Mouse (Mus musculus): Measurements from ENCODE around the gene Slc5a3. TPM values are rescaled to one million over a fixed set of nuclear protein-coding genes. Genes with fewer than 3 reads are reported as not detected.

Gene Slc5a3
- total and polyA plus RNA-seq, 3 experiments = 1.7 to 4.1 (median 2.2) TPM

DNA sequence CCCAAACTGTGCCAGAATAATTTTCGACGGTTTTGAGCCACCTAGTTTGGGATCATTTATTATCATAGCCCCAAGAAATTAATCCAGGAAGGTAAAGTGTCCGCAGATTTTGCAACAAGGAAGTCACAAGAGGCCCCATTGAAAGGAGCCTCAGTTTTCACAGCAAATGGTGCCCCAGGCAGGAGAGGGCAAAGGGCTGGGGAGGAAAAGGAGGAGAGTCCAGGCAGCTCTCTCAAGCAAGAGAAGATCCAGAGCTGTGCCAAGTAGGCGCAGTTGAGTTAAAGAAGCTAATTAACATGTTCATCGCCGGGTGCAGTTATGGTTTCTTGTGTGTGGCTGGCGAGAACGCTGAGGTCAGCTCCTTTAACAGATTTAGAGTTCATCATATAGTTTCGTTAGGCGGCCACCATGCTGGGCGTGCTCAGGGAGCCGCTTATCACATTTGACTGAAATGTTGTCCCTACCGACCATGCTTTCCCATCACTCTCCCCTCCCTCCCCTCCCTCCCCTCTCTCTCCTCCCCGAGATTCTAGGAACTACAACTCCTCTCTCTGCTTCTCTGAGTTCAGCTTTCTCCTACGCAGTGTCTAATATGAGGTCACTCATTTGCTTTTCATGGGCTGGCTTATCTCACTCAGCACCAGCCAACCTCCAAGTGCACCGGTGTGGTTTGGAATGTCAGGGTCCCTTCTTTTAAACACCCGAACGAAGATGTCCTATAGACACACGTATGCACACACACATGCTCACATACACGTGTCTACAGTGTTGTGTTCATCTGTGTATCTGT, 35.4 kb upstream of the Slc5a3 start:
- dilution Hi-C loops (cut with MboI; ENCODE audit: extremely low pct_ligation_motif_present, extremely low pct_unique_long_range_greater_than_20kb, low sequenced_read_pairs) = no loop called here
- Histone ChIP-seq H3K4me2 (ENCODE audit: insufficient read depth, low read depth, poor library complexity, severe bottlenecking) (no peak overlapping the region), H3K27ac (ENCODE audit: insufficient read depth, low read depth) (no peak overlapping the region), H3K4me3 (replicated peaks in 1 of 3; ENCODE audit: low read depth in 2 of 3, low read length in 2 of 3, poor library complexity in 1 of 3) (no peak overlapping the region), H3K9me3 (replicated peaks; ENCODE audit: low read length) (peaks cover 2% of the 10 kb centered on the region), H3K36me3 (replicated peaks in 1 of 2; ENCODE audit: control insufficient read depth in 1 of 2, insufficient read depth in 1 of 2, low read length in 1 of 2) (no peaks in the 10 kb centered on the region), H3K27me3 (replicated peaks) (peaks cover 6% of the 10 kb centered on the region), H3K4me1 (ENCODE audit: control insufficient read depth in 1 of 2, insufficient read depth in 2 of 2) (peaks cover 14 to 31% of the 10 kb centered on the region in 2 experiments), H3K9ac (ENCODE audit: insufficient read depth, low read depth) (no peak overlapping the region), H3K79me2 (replicated peaks; ENCODE audit: control insufficient read depth, extremely low read depth, insufficient read depth, poor library complexity, severe bottlenecking) (no peaks in the 10 kb centered on the region)
- in situ Hi-C loops (cut with MboI; ENCODE audit: low pct_ligation_motif_present, low pct_unique_long_range_greater_than_20kb, low sequenced_read_pairs) = no loop called here
- no peak for TF ChIP-seq ZNF384 (IDR thresholded peaks at IDR 0.05; ENCODE audit: low read depth, low read length)
- peak; percentile 42; the same call in 1 of the 2 replicates for TF ChIP-seq MAFK (IDR thresholded peaks at IDR 0.05; ENCODE audit: insufficient replicate concordance, low read length)
- DNase-seq (ENCODE audit: extremely low read depth) = no peak

DNA sequence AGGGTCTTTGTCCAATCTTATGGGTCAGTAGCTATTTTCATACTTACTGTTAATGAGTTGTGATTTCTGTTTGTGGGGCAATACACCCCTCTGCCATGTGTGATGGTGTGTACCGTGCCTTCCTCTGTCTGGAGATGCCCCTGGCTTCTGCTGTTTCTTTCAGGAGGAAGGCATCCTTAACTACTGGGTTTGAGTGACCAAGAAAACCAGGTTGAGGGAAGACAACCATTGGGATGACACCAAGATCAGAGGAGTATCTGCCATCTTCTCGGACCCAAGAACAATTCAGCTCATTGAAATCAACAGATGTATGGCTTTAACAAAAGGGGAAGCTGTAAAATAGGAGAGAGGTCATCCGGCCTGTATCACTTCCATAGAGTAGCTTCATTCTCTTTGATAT, 24.8 kb upstream of the Slc5a3 start:
- Histone ChIP-seq H3K9me3 (replicated peaks; ENCODE audit: low read length) (peaks cover 3% of the 10 kb centered on the region), H3K36me3 (replicated peaks in 1 of 2; ENCODE audit: control insufficient read depth in 1 of 2, insufficient read depth in 1 of 2, low read length in 1 of 2) (no peaks in the 10 kb centered on the region), H3K9ac (ENCODE audit: insufficient read depth, low read depth) (no peak overlapping the region), H3K4me1 (ENCODE audit: control insufficient read depth in 1 of 2, insufficient read depth in 2 of 2) (peaks cover 5 to 28% of the 10 kb centered on the region in 2 experiments), H3K27ac (ENCODE audit: insufficient read depth, low read depth) (no peak overlapping the region), H3K79me2 (replicated peaks; ENCODE audit: control insufficient read depth, extremely low read depth, insufficient read depth, poor library complexity, severe bottlenecking) (no peaks in the 10 kb centered on the region), H3K4me3 (replicated peaks in 1 of 3; ENCODE audit: low read depth in 2 of 3, low read length in 2 of 3, poor library complexity in 1 of 3) (no peak overlapping the region), H3K4me2 (ENCODE audit: insufficient read depth, low read depth, poor library complexity, severe bottlenecking) (no peak overlapping the region), H3K27me3 (replicated peaks) (peaks cover 4% of the 10 kb centered on the region)
- TF ChIP-seq HCFC1 (IDR thresholded peaks at IDR 0.05; ENCODE audit: low read depth, low read length) (no peak), USF1 (IDR thresholded peaks at IDR 0.05; ENCODE audit: low read depth, low read length) (no peak), ZNF384 (IDR thresholded peaks at IDR 0.05; ENCODE audit: low read depth, low read length) (no peak), MAZ (IDR thresholded peaks at IDR 0.05; ENCODE audit: low read depth, low read length) (no peak), TCF12 (IDR thresholded peaks at IDR 0.05; ENCODE audit: low read depth, low read length) (no peak)
- in situ Hi-C loops (cut with MboI; ENCODE audit: low pct_ligation_motif_present, low pct_unique_long_range_greater_than_20kb, low sequenced_read_pairs) = no loop called here
- dilution Hi-C loops (cut with MboI; ENCODE audit: extremely low pct_ligation_motif_present, extremely low pct_unique_long_range_greater_than_20kb, low sequenced_read_pairs) = no loop called here
- DNase-seq (ENCODE audit: extremely low read depth) = no peak

DNA sequence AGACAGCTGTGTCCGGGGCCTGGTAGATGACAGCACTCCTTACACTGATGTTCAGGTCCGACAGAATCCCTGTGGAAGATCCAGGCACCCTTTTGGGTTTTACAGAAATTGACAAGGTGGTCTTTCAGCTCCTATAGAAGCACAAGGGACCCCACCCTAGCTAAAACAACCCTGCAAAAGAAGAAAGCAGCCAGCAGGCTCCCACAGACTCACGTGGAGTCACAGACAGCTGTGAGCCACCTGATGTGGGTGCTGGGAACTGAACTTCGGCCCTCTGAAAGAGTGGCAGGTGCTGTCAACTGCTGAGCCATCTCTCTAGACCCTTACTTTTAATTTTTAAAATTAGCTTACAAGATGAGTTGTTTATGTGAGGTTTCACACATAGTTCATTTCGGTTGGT, 23.4 kb upstream of the Slc5a3 start:
- in situ Hi-C loops (cut with MboI; ENCODE audit: low pct_ligation_motif_present, low pct_unique_long_range_greater_than_20kb, low sequenced_read_pairs) (no loop called here), dilution Hi-C loops (cut with MboI; ENCODE audit: extremely low pct_ligation_motif_present, extremely low pct_unique_long_range_greater_than_20kb, low sequenced_read_pairs) (no loop called here)
- Histone ChIP-seq H3K9ac (ENCODE audit: insufficient read depth, low read depth) (no peak overlapping the region), H3K4me1 (ENCODE audit: control insufficient read depth in 1 of 2, insufficient read depth in 2 of 2) (peaks cover 5 to 28% of the 10 kb centered on the region in 2 experiments), H3K9me3 (replicated peaks; ENCODE audit: low read length) (peaks cover 5% of the 10 kb centered on the region), H3K27me3 (replicated peaks) (no peaks in the 10 kb centered on the region), H3K4me3 (replicated peaks in 1 of 3; ENCODE audit: low read depth in 2 of 3, low read length in 2 of 3, poor library complexity in 1 of 3) (no peak overlapping the region), H3K36me3 (replicated peaks in 1 of 2; ENCODE audit: control insufficient read depth in 1 of 2, insufficient read depth in 1 of 2, low read length in 1 of 2) (no peaks in the 10 kb centered on the region), H3K79me2 (replicated peaks; ENCODE audit: control insufficient read depth, extremely low read depth, insufficient read depth, poor library complexity, severe bottlenecking) (no peaks in the 10 kb centered on the region), H3K27ac (ENCODE audit: insufficient read depth, low read depth) (no peak overlapping the region), H3K4me2 (ENCODE audit: insufficient read depth, low read depth, poor library complexity, severe bottlenecking) (no peak overlapping the region)
- TF ChIP-seq PAX5 (IDR thresholded peaks at IDR 0.05; ENCODE audit: low read length) (no peak), E2F4 (IDR thresholded peaks at IDR 0.05; ENCODE audit: insufficient replicate concordance, low read depth, low read length) (no peak), MXI1 (IDR thresholded peaks at IDR 0.05; ENCODE audit: low read depth, low read length) (no peak), ZC3H11A (IDR thresholded peaks at IDR 0.05; ENCODE audit: low read depth, low read length) (no peak), USF2 (conservative IDR thresholded peaks at IDR 0.05; ENCODE audit: low read depth, low read length) (no peak), CHD2 (IDR thresholded peaks at IDR 0.05; ENCODE audit: low read length) (no peak), JUN (IDR thresholded peaks at IDR 0.05; ENCODE audit: insufficient read depth, low read depth, low read length) (no peak), ZKSCAN1 (IDR thresholded peaks at IDR 0.05; ENCODE audit: borderline replicate concordance, low read depth, low read length) (no peak), RAD21 (IDR thresholded peaks at IDR 0.05; ENCODE audit: low read depth, low read length) (no peak), UBTF (IDR thresholded peaks at IDR 0.05; ENCODE audit: low read depth, low read length) (no peak), ZMIZ1 (IDR thresholded peaks at IDR 0.05; ENCODE audit: low read depth, low read length) (no peak), TBP (conservative IDR thresholded peaks at IDR 0.05; ENCODE audit: low read depth, low read length) (no peak), RCOR1 (conservative IDR thresholded peaks at IDR 0.05; ENCODE audit: low read depth, low read length) (no peak), BHLHE40 (IDR thresholded peaks at IDR 0.05; ENCODE audit: low read depth, low read length) (no peak)
- no peak for DNase-seq (ENCODE audit: extremely low read depth)

All from CH12.LX (cell line).